Mouse (Mus musculus) brain, adult 2 months (tissue): Measurements from ENCODE around the gene Ptn.
A peak's percentile ranks its signal among the peaks of the same experiment; 100 is the strongest.

Source experiments
- DNase-seq: peaks from one replicate; pipeline ENCODE4 v3.0.0; 2011; ENCODE audit warnings: low read depth, low spot score

Ptn gene

DNA sequence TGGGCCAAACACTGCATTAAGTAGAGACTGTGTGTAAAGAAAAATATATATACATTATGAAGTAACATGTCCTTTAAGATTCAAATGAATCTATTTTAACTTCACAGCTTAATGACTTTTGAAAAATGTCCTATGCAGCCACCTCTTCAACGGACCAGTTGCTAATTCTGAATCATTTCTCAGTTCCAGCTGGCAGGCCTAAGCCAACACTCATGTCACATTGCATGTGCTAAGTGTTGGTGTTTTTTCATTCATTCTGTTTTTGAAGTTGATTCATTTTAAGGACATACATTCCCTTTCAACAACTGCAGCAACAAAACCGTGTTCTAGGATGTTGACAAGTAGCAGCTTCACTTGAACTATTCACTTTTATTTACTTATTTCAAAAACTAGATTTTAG, 6.0 kb upstream of the Ptn start:
- DNase-seq = peak; percentile 62

DNA sequence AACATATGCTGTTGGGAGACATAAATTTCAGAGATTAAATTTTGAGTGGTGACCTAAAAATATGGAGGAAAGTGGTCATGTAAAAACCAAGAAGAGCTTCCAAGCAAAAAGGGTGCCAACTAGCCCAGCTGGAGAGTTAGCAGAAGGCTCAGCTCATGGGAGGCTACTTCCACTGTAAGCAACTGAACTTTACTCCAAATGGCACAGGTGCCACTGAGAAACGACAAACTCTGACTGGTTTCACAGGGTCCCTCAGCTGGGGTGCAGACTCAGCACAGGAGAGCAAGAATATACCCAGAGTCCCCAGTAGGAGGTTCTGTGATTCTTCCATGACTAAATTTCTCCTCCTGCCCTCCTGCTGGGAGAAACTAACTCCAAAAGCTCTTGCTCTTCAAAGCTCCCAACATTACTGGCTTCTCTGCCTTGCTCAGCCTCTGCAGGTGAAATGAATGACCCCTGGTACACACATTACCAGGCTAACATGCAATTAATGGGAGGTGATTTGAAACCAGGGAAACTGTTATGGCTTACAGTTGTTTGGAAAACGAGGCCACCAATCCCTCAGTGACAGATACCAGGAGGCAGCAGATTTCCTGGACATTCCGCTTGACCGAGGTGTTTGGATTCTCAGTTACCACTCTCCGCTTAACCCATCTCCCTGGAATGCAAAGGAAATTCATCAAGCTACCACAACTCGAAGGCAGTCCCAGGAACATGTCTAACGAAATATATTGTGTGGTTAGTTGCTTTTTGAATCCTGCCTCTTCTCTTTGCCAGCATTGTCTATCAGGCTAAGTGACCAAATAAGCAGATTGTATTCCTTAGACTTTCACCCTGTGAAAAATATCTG, 2.9 kb upstream of the Ptn start:
- DNase-seq = no peak

DNA sequence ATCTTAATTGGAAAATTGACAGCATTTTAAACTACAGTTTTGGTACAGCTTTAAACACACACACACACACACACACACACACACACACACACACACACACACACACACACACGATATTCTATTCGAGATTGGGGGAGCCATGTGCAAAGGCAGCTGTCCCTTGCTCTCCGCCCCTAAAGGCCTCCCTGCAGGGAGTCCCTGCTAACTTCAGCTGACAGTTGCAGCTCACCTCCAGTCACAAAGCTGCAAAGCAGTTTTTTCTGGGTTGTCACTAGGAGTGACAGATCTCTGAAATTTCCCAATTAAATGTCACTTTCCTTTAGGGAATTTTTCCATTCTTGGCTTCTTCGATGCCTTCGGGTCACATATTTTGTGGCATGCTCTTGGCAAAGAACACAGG, 428 bp upstream of the Ptn start:
- peak; percentile 43 for DNase-seq

DNA sequence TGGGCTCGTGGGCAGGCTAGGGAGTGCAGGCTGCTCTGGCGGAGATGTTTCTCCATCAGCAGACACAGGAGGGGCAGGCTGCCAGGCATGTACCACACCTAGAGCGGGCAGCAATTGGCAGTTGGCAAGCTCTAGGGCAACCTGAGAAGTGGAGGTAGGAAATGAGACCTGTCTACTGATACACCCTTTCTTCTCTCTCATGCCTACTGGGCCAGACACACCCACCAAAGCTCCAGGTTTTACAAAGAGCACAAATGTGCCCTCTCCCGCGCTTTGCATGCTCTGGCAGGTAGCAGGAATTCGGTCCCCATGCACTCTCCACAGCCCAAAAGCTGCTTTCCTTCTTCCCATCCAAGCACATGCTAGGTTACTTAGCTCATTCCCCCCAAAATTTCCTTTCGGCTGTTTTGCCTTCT, 701 bp downstream of the Ptn start:
- peak; percentile 81 for DNase-seq

DNA sequence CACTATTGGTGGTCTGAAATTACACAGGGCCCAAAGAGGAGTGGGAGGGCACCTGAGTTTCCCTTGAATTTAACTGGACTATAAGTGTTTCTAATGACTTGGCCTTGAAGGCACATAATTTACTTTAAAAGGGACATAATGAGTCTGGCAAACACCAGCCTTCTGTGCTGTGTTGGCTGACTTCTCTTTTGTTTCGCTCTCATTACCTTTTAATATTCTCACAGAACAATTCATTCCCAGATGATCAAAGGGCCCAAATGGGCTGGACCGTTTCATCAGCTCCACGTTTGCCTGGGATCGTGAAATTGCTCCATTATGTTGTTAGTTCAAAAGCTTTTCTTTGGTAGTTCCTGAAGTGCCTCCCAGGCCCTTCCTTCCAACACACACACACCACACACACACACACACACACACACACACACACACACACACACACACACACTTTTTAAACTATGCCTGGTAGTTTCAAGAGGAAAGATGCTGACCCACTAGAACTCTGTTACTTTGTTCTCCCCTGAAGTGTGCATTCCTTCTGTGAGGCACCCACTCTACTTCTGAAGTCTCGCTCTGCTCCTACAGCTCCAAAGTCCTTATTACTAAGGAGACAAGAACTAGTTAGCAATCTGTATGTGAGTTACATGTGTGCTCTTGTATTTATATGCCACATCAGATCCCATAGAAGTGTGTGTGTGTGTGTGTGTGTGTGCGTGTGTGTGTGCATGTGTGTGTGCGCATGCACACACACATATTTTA, 1.5 kb downstream of the Ptn start:
- DNase-seq = peak; percentile 35

DNA sequence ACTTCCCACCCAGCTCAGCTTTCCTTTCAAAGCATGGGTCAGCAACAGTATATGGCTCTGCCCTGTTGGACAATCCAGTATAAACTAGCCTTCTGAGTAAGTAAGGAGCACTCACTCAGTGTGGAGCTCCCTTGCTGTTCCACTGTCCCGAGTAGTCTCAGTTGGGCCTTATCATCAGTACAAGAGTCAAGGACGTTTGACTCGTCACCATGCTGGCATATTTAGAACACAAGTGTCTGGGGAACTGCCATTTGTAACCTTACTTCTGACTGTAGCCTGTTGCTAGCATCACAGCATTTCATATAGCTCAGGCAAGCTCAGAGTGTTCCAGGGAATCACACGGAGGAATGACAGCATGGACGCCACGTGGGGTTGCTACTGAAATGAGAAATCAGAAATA, 3.1 kb downstream of the Ptn start:
- DNase-seq = no peak

DNA sequence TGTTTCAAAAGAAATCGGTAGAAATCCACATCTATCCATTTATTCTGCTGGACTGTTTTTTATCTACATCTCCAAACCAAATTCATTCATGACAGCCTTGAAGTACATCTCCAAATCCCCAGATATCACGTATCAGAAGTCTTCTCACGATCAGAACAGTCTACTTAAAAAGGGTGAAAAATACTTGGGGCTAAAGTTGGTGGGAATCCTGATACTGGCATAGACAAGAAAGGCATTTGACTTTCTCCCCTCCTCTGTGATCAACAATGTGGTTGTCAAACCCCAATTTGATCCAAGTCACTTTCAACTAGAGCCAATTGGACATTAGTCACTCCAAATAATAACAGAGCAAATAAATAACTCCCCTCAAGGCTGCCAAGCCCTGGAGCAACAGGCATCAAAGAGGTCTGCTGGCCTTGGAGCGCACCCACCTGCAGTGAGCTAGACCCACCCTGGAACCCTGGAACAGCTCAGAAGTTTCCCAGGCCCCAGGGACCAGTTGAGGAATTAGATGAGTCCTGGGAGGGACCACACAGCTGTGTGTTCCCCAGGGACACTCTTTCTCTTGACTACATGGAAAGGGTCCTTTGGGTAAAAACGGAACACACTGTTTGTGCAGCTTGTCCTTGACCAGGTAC, 9.6 kb downstream of the Ptn start:
- no peak for DNase-seq

DNA sequence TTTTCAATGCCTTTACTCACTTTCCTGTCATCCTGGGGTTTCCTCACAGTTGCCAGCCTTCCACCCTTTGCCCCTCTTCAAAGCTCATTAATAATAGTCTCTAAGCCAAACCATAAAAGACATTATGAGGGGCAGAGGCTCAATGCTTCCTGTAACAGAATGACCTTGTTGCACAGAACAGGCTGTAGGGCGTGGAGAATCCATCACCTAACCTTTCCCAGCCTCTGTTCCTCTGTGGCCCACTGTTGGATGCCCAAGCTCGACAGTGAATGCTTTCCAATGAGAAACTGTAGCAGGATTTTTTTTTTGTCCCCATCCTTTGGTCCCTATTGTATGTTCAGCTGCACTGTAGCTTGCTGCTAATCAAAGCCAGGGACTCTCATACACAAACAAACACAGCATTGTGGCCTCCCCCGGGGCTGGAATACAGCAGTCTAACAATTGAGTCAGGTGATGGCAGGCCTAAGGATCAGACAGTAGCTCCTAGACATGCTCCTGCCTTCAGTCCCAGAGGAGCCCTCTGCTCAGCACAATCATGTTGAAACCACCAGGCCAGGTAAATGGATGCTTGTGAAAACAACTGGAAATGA, 12.9 kb downstream of the Ptn start:
- peak; percentile 87 for DNase-seq

DNA sequence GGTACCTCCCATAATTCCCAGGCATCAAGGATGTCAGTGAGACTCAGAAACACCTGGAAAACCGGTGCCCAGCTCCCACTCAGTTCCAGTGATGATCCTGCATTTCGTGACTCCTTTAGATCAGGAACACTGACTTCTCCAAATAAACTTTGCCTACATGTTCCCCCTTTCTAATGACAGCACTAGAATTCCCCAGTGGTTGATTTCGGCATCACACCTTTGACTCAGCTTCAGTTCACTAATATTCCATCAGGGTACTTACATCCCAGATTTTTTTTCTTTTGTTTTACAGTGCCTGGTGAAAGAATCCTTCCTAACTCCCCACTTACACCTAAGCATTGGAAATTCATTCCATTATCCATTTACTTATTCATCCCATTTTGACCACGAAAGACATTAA, 15.5 kb downstream of the Ptn start:
- no peak for DNase-seq

DNA sequence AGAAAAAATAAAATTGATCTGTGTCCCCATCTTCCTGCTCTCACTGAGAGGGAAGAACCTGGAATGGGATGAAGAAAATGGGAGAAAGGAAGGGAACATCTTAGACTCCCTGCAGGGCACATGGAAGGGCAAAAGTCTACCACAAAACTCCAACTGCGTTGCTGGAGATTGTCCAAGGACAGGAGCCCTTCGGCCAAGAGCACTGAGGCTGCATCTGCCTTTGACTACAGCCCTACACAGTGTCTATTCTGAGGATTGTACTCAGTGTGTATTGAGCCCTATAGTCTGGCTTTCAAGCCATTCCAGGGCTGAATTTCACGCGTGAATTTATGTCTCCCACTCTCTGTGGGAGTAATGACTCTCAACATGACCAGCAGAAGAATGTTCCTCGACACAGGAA, 16.2 kb downstream of the Ptn start:
- DNase-seq = peak; percentile 65

DNA sequence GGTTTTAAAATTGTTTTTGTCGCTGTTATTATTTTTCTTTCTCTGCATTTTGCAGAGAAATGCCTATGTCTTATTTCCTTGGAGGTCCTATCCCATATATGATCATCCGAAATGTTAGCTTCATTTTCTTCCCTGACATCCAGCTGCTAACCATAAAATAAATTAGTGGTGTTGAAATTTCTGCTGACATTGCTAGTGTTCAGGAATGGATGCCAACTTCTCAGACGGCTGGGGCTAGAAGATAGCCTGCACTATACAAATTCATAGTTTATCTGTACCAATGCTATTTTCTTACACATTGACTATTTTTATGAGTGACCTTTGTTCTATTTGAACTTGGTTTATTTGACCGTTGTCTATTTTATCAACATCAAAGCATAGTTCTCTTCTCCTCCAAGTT, 20.8 kb downstream of the Ptn start:
- no peak for DNase-seq

DNA sequence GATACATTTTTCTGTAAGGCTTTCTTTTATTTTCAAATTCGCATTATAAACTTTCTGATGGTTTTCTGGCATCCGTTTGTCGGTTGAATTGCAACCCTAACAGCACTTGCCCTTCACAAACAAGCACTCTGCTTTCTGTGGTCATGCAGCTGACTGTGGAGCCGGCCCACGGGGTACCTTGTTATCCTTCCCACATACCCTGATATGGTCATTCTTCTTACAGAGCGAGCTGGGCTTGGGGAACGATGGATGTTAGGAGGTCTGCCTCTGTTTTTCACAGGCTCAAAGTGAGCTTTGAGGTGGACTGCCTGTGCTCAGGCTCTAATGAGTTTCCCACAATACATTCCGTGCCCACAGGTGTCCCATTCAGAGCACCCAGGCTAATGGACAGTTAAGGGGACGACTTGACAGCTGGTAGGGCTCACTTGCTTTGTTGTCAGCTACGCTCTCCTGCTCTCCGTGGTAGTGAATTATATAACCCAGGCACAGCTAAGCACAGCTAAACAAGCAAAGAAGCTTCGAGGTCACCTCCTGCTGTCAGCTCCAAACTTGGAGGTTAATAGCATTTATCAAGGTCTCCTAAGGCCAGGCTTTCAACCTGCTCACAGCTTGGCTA, 21.3 kb downstream of the Ptn start:
- peak; percentile 60 for DNase-seq

DNA sequence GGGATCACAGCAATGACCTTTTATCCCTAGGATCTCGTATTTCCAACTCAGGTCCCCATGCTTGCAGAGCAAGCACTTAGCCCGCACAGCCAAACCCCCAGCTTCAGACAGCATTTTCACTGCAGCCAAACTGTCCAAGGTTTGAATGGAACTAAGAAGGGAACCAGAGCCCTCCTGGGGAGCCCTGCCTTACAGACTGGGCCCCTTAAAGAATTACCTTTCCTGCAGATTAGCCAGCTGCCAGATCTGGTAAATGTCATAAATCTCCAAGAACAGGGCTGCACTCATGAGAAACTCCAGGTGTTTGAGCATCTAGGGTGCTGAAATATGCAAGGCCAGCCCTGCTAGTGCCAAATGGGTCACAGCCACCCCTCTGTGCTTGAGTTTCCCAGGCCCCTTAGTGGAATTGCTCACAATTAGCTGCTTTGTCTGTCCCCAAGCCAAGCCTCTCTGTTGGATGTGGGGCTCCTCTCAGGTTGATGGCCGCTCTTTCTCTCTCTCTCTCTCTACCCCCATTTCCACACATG, 25.3 kb downstream of the Ptn start:
- peak; percentile 60 for DNase-seq

DNA sequence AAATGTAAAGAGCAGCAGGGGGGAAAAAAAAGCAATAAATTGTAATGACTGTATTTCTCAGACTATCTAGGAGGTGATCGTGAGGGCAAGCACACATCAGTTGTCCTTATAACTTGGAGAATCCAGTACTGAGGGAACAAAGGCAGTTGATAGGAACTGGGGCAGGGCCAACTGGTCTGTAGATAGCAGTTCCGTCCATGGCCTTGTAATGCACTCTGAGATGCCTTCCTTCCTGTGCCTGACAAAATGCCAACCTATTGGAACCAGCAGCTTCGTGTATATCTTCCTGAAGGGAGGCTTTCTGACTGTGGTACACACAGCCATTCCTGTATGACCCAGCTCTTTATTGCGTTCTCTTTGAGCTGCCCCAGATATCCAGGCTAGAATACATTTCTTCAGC, 27.5 kb downstream of the Ptn start:
- DNase-seq = no peak

DNA sequence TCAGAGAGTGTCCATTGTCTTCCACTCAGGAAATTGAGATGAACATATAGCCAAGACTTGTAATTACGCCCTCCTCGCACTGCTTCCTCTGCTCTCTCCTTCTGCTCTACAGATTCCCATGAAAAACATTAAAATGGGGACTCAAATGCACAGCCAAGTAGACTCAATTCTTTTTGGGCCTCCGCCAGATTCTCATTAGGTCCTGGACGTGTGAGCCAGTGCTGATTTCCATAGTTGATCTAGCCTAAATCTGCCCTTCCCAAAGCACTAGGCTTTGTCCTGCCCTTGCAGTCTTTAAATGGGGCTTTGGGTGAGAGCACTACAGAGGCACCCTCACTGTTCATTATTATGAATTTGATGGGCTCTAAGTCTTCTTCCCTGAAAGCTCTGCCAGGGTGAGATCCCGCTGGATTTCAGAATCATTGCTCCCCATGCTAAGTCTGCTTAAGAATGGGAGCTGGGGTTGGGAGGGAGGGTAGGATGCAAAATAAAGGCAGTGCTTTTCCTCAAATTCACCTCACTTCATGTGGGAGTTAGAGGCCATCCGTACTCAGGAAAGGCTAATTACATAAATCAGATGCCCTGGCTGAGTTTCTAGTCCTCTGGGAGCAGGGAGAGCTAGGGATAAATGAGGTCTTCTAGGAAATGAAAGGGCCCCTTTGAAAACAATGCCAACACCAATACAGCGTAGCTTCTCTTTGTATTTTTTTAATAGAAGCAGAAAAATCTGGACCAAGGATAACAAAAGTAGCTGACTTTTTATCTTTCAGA, 32.3 kb downstream of the Ptn start:
- DNase-seq = peak; percentile 57

DNA sequence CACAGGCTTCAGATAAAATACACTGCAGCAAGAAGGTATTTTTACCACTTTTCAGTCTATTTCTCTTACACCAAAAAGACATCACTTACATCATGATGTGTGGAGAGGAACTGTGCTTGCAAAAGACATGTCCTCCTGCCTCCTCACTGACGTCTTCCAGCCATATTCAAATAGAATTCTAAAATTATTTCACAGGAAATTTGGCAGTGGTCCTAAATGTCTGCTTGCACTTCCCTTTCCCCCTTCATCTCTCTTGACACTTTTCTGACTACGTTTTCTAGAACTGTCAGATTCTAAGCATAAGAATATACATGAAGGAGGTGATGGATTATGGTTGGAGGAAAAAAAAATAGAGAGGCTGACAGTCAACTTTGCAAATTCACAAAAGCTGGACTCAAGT, 33.0 kb downstream of the Ptn start:
- peak; percentile 83 for DNase-seq

DNA sequence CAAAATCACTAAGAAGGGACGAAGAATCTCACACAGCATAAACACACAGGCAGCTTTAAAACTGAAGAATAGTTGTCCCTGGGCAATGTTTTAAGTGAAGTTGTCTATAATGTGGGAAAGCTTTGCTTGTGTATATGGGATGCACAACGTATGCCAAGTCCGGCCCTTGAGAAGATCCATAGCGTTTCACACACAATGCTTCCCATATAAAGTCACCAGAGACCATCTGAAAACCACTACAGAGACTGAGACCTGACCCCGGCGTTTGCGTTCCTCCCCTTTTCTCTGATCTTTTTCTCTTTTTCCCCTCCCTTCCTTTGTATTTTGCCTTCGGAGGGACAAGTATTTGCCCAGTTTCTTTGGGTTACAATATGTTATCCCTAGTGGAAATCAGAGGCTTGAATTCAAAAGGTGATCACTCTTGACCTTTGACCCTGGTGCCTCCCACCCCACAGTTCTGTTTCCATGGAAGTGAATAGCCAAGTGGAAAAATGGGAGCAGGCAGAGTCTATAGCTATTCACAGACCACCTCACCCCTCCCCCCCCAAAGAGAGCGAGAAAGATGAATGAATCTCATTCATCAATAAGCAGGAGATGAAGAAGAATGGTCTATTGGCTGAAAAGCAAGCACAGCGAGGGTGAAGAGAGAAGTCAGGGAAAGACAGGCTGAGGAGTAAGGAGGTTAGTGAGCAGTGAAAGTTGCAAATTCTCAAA, 34.2 kb downstream of the Ptn start:
- no peak for DNase-seq

DNA sequence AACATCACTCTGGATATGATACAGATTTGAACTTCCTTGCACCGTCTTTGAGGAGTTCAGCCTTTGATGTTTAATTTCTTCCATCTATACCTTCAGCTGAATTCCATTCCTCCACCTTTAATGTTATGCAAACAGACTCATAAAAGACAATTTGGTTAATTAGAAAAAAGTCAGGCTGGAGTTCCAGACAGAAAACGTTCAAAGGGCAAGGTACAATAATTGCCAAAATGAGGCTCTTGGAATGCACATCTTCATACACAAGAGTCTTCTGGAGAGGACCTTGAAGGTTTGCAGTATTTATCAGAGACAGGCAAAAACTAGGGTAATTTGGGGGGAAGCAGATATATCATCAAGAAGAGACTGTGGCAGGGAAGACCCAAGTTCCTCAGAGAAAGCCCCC, 37.5 kb downstream of the Ptn start:
- DNase-seq = no peak

DNA sequence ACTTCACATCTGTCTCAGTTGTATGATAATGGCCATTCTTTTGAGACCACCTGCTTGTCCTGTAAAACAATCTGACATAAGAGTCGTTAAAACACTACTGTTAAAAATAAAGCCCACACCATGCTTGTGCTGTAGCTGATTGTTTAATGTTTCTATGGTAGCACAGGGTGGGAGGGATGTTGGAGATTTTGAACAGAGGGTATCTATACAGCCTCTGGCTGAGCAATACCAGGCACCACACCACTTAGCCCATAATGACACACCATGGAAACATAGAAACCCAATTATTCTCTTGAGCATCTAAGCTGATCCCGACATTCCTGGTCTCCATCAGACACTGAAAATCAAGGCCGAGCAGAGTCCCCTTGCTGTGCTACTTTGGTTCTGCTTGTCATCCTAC, 41.0 kb downstream of the Ptn start:
- no peak for DNase-seq

DNA sequence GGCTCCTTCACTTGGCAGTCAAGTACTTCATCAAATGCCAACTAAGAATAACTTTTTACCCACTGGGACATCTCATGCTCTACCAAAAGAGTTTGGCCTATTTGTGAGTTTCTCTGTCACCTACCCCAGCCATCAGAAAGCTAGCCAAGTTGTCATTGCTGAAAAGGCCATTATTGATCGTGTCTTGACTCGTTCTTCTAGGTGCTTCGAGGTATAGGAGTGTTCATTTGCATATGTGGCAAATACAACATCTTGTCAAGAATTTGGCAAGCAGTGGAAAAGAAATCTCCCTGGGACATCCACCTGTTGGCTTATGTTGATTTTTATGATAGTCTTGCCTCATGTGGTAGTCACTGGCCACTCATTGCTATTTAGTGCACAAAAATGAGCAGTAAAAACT, 43.1 kb downstream of the Ptn start:
- DNase-seq = no peak
